Mouse (Mus musculus): Measurements from ENCODE around the gene 1810055G02Rik.

Gene 1810055G02Rik

DNA sequence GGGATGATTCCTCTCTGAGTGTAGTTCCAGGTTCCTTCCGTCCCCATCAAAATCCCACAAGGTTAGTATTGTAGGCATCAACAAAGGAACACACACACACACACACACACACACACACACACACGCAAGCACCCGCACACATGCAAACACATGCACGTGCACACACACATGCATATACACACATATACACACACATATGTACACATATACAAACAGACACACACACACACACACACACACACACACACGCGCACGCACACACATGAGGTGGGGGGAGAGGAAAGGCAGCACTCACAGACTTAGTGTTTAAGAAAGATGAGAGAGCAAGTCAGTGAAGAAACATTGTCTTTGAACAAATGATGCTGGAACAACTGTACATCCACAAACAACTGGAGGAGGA is 35.3 kb downstream of the 1810055G02Rik start:
- DNase-seq (ENCODE audit: low spot score): no peak

DNA sequence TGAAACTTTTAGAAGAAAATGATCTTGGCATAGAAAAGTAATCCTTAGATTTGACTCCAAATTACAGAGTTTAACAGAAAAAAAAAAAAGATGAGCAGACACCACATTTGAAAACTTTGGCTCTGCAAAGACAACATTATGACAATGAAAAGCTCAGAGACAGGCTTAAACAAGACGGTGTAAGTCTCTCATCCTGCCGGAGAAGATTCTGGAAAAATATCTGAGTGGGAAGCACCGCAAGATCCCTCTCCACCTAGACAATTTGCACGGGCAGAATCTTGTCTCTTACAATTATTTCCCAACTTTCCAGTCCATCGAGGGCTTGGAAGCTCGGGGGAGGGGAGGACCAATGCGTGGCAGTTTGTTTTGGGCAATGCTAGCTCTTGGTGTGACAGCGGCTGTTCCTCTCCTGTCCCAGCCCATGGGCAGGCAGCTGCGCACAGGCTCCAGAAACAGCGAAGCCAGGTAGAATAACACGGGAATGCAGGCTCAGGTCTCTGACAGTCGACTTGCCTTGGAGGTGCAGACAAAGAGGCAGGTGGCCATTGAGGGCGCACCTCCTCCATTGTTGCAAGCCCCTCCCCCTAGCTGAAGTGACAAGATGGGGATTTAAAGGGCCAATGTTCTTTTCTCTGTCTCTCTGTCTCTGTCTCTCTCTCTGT is 35.9 kb downstream of the 1810055G02Rik start:
- peak; percentile 78 for DNase-seq (ENCODE audit: low spot score)

DNA sequence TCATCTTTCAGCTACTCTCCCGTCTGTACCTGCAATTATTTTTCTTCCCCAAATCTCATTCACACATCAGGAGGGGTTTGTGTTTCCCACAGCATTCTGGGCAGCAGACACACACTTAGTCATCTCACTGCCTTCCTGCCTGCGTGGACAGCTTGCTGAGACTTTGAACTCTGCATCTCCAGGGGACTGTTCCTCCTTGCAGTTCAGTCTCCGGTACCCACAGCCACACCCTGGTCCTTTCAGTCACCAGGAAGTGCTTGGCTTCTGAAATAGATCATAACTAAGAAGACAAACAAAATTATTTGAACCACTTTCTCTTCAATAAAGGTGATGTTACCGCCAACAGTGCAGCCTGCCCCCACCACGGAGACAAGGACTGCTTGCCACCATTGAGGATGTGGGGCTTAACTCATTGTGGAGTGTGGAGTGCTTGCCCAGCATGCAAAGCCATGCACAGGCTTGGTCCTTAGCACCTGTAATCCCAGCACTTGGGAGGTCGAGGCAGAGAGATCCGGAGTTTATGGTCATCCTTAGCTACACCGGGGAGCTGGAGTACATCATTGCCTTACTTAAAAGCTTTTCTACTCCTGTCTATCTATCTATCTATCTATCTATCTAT is 44.6 kb downstream of the 1810055G02Rik start:
- DNase-seq (ENCODE audit: low spot score): no peak

DNA sequence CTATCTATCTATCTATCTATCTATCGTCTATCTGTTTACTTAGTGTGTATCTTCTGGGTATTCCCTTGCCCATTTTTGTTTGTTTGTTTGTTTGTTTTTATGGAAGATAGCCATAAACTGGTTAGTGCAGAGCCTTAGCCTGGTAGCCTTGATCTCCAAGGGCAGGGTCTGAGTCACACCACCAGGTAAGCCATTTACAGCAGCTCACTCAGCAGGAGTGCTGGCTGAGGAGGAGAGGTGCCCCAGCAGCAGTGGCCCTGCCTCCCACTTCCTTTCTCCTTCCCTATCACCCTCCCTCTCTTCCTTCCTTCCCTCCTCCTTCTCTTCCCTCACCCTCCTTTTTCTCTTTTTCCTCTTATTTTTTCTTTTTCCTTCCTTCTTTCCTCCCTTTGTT is 45.1 kb downstream of the 1810055G02Rik start:
- DNase-seq (ENCODE audit: low spot score): no peak

DNA sequence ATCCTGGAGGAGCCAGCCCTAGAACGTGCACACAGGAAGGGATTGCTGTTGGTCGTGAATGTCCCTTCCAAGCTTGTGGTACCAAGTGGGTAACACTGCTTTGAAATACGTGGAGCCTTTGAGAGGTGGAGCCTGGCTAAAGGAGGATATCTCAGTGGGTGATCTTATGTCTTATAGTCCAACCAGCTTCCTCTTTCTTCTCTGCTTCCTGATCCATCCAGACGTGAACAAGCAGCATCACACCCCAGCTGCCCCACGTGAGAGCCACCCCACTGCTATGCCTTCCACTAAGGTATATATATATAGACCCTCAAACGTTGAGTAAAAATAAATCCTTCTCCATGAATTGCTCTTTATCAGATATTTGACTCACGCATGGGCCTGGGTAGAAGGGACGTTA is 45.6 kb downstream of the 1810055G02Rik start:
- no peak for DNase-seq (ENCODE audit: low spot score)

DNA sequence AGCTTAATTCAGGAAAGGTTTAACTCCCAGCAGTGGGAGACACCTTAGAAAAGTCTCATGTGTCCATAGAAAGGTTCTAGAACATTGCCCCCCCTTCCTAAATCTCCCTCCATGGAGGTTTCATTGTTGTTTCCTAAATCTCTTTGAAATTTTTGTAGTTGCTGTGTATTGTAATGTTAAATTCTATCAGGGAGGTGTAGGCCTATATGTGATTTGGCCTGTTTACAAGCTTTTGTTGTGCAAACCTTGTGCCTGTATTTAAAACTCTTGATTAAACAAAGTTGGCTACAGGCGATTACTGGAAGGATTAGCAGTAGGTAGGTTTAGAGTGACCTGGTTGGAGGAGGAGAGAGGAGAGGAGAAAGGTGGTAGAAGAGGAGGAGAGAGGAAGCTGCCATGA is 49.8 kb downstream of the 1810055G02Rik start:
- no peak for DNase-seq (ENCODE audit: low spot score)

DNA sequence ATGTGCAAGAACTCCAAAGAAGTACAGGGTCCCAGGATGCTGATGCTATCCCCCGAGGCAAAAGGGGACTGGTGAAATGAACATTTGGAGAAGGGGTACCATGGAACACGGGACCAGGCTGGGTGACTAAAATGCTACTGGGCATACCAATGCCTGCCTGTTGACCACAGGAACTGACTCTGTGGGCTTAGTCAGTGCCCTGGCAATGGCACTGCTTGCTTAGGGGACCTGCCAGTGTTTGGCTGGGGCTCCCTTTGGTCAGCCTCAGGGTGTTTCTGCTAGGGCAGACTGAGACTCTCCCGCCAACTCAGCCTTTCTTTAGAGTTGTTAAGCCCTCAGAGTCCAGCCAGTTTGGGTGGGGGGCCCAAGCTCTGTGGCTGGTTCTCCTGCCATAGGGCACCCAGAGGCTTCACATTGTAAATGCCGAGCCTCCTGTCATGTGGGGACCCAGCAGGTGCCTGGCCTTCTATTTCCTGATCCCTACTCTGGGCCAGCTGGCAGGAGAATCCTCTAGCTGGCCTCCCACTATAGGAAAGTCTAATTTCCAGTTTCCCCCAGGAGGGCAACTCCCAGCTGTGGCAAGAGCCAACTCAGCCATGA is 57.2 kb downstream of the 1810055G02Rik start:
- DNase-seq (ENCODE audit: low spot score): no peak

DNA sequence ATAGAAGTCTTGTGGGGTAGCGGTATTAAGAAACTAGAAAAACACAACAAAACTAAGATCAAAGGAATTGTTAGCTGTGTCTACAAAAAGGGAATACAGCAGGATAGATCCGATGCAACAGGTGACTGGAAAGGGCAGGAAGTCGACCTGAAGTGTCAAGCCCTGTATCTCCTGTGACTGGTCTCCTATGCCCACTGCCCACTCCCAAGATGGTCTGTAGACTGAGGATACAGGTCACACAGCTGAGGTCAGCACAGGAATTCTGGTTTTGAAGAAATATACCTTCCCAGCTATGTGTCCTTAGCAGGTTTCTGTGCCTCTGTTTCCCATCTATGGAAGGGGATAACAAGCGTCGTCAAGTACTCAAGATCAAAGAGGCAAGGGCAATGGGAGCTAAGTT is 58.3 kb downstream of the 1810055G02Rik start:
- no peak for DNase-seq (ENCODE audit: low spot score)

DNA sequence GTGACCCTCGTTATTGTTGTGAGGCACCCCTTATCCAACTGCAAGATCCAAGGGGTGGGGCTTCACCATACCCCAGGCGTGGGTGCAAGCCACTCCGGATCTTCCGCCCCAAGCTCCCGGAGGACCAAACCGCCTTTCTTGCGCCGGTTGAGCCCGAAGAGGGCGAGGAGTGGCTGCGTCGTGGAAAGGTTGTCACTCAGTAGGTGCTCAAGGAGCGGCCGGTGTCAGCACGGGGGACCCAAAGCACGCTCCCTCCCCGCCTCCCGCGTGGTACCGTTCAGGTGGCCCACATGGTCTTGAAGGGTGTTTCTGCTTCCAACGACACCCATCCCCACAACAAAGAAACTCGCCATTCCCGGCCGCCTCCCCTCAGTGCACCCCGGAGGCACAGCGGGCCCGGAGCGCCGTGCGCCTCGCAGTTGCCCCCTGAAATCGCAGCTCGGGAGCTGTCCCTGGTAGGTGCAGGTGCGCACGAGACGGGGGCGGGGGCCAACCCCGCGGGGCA is 59.2 kb downstream of the 1810055G02Rik start, which contains the start of gene Kmt5b:
Gene Kmt5b (plus strand): TSS at position 146 of the 505 bp plus-strand sequence.
- peak; percentile 43 for DNase-seq (ENCODE audit: low spot score)
